Mouse (Mus musculus): ENCODE data around the gene Dppa5a. TPM values are rescaled to one million over a fixed set of nuclear protein-coding genes. Genes with fewer than 3 reads are reported as not detected.

Dppa5a gene
- polyA plus RNA-seq, 1 experiment from 2014 or later, result not detected

Other genes starting within 250 kb of the Dppa5a start
- gene Gsta4, start 185.4 kb downstream of the Dppa5a start, polyA plus RNA-seq (2016; fragmentation: Nextera tagmentation; extraction: Ambion mirVana), result 73.9 and 74.5 TPM in 2 replicates
- not detected in 2 replicates for gene Gsta1, start 137.5 kb downstream of the Dppa5a start, polyA plus RNA-seq (2016; fragmentation: Nextera tagmentation; extraction: Ambion mirVana)
- gene Gm3776, start 111.0 kb downstream of the Dppa5a start, polyA plus RNA-seq (2016; fragmentation: Nextera tagmentation; extraction: Ambion mirVana), result not detected in 2 replicates
- not detected in 2 replicates for gene Gm10639, start 78.3 kb downstream of the Dppa5a start, polyA plus RNA-seq (2016; fragmentation: Nextera tagmentation; extraction: Ambion mirVana)
- gene Omt2a, start 53.4 kb downstream of the Dppa5a start, polyA plus RNA-seq (2016; fragmentation: Nextera tagmentation; extraction: Ambion mirVana), result not detected in 2 replicates
- gene Omt2b, start 40.6 kb downstream of the Dppa5a start, polyA plus RNA-seq (2016; fragmentation: Nextera tagmentation; extraction: Ambion mirVana), result not detected in 2 replicates
- not detected in 2 replicates for gene Gsta2, start 12.4 kb downstream of the Dppa5a start, polyA plus RNA-seq (2016; fragmentation: Nextera tagmentation; extraction: Ambion mirVana)
- 0.56 and 0.68 TPM in 2 replicates for gene Ooep, start 10.5 kb upstream of the Dppa5a start, polyA plus RNA-seq (2016; fragmentation: Nextera tagmentation; extraction: Ambion mirVana)
- 0.24 and 0.36 TPM in 2 replicates for gene Ddx43, start 27.6 kb upstream of the Dppa5a start, polyA plus RNA-seq (2016; fragmentation: Nextera tagmentation; extraction: Ambion mirVana)
- gene Cgas, start 75.1 kb upstream of the Dppa5a start, polyA plus RNA-seq (2016; fragmentation: Nextera tagmentation; extraction: Ambion mirVana), result 0.68 and 0.82 TPM in 2 replicates
- gene Mto1, start 80.0 kb upstream of the Dppa5a start, polyA plus RNA-seq (2016; fragmentation: Nextera tagmentation; extraction: Ambion mirVana), result 26.8 and 28.8 TPM in 2 replicates
- gene Gm17324, start 80.6 kb upstream of the Dppa5a start, polyA plus RNA-seq (2016; fragmentation: Nextera tagmentation; extraction: Ambion mirVana), result 0.65 and 0.99 TPM in 2 replicates
- gene Eef1a1, start 121.0 kb upstream of the Dppa5a start, polyA plus RNA-seq (2016; fragmentation: Nextera tagmentation; extraction: Ambion mirVana), result 2,772 and 2,882 TPM in 2 replicates
- gene Slc17a5, start 219.9 kb upstream of the Dppa5a start, polyA plus RNA-seq (2016; fragmentation: Nextera tagmentation; extraction: Ambion mirVana), result 8.2 and 8.5 TPM in 2 replicates
- gene Cd109, start 247.4 kb upstream of the Dppa5a start, polyA plus RNA-seq (2016; fragmentation: Nextera tagmentation; extraction: Ambion mirVana), result 1.7 and 1.8 TPM in 2 replicates

Measured in heart, embryonic 12.5 days (tissue).